Mouse (Mus musculus): ENCODE measurements at regions not wholly inside any gene's neighbourhood (a gene's known extent, or its start where the extent isn't known, plus 50 kb on each side); places are given as distances from the start of the nearest gene placed in this dataset.
A peak's percentile ranks its signal among the peaks of the same experiment; 100 is the strongest.
"Not testable (repeated sequence)": the region's sequence is repeated elsewhere in the genome, so short reads cannot be mapped to it uniquely, and the experiment has no call there.

DNA sequence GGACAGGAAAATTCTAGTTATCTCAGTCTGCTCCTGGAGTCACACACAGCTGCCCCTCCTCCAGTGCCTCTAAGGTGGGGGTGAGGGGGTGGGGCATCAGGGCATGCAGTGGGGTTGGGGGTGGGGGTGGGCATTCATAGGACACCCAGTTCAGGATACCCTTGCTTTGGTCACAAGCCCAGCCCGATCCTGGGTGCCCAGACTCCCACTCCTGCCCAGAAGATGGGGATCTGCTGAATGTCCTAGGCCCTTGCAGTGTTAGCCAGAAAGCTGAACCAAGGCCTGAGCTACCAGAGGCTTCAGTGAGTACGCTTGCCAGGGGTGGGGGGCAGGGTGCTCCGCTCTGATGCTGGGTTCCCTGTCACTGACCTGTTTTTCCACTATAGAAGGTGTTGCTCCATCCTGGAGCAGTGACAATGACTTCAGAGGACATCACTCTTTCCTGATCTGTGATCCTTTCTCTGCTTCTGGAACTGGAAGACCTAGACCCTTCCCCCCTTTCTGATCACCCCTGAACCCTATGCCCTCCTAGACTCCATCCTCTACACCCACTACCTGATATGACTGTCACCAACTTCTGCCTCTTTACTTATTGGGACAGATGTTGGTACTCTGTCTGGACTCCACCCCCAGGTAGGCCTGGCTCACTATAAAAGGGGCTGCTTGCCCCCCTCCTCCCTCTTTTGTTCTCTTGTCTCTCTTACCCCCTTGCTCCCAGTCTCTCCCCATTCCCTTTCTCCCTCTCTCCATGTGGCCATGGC, 92.1 kb upstream of the Zfp746 start:
- DNase-seq (ENCODE audit: extremely low spot score in 1 of 2, low spot score in 2 of 2), result peak in 1 of 2 experiments; percentile 26
- intact Hi-C loops (cut with DNase I), result loop anchor here (5.0 to 10.0 kb wide), 5 partner anchors 219 to 779 kb away; partner anchors contain the start of genes Atp6v0e2, Gimap3 and Krba1

DNA sequence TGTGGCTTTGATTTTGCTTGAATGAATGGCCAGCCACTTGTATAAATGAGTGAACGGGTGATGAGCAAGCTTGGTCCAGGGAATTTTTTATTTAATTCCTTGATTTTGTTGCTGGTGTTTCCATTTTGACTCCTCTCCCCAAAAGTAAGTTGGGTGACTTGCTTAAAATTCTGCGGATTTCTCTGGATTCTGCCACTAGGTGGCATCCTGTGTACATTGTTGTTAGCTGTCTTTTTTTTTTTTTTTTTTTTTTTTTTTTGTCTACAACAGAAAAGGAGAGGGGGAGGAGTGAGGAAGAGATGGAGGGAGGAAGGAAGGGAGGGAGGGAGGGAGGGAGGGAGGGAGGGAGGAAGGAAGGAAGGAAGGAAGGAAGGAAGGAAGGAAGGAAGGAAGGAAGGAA, 91.5 kb upstream of the Zfp746 start:
- peak; percentile 68 to 72 for DNase-seq (ENCODE audit: extremely low spot score in 1 of 2, low spot score in 2 of 2)
- intact Hi-C loops (cut with DNase I), result loop anchor here (5.0 to 10.0 kb wide), 5 partner anchors 219 to 779 kb away; partner anchors contain the start of genes Atp6v0e2, Gimap3 and Krba1

DNA sequence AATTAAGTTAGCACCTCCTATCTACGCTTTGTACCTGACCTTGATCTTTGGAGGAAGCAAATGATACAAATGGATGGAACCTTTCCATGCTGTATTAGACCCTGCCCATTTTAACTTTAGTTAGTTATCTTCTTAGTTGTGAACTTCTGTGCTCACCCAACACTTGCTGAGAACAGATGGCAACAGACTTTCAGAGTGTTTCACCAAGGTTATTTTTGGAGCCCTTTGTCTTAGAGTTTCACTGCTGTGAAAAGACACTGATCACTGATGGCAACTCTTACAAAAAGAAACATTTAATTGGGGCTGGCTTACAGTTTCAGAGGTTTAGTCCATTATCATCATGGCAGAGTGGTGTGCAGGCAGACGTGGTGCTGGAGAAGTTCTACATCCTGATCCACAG, 88.8 kb upstream of the Zfp746 start:
- no peak for DNase-seq (ENCODE audit: extremely low spot score in 1 of 2, low spot score in 2 of 2)
- intact Hi-C loops (cut with DNase I), result loop anchor here (5.0 to 10.0 kb wide), 5 partner anchors 222 to 782 kb away; partner anchors contain the start of genes Atp6v0e2, Gimap3 and Krba1

DNA sequence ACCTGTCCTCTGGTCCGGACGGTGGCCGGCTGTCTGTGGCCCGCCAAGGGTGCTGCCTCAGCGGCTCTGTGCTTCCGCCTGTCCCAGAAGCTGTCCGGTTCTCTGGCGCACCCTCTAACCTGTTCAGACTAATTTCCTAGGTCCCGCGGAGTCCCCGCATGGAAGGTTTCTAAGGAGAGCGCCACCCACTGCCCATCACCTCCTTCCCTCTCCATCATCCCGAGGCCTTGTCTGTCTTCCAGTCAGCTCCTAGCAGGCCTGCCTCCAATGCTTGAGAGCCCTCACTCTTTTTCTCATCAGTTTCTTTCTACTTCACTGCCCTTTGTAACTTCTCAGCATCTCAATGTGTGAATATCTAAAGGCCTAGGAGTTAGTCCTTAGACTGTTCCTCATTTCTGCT, 86.4 kb upstream of the Zfp746 start:
- intact Hi-C loops (cut with DNase I), result loop anchor here (10.0 kb wide), 1 partner anchor 362 kb away; the partner anchor contains the start of gene Atp6v0e2
- DNase-seq (ENCODE audit: extremely low spot score in 1 of 2, low spot score in 2 of 2), result not testable (repeated sequence)

DNA sequence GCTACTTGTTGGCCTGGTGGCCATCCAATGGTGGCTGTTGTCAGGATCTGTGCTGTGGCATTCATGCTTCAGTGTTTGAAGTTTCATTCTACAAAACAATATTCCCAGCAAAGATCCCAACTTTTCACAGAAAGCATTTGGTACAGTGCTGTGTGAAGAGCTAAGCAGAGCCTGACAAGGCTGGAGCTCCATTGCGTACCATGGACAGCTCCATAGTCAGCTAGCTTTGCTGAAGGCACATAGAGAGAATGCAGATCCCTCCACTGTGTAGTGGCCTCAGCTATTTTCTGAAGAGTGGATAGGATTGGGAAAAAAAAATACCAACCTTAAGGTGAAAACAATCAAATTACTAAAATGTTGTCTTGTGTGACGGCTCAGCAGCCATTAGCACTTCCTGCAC, 50.5 kb upstream of the Zfp746 start:
- DNase-seq (ENCODE audit: extremely low spot score in 1 of 2, low spot score in 2 of 2), result peak in 1 of 2 experiments; percentile 26
- intact Hi-C loops (cut with DNase I), result no loop called here

Data from left cerebral cortex, postnatal 10 days (tissue).